Comparison of ENCODE assay signal across 22 mouse cellular contexts in the genomic region with DNA sequence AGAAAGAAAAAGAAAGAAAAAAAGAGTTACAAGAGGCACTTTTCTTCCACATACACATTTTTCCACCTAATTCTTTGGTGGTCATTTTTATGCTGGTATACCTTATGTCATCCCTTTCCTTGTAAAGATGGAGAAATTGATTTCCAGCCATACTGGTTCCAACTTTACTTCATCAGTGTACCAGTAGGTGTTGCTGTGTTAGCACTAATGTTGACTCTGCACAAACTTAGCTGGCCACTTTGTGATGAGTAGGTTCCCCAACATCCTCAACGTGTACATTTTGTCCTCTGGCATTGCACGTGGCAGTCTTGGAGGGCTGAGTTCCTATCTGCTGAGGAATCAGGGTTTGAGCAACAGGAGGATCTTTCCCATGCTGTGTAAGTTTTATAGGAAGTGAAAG.
DNase-seq lines count a peak whose midpoint lies in the region; ATAC-seq and TF ChIP-seq lines count a peak whose summit lies in the region.
"Had no signal": no experiment of that assay in that cellular context is flagged by ENCODE, and none has a peak within 500 bp of the region (broad histone marks: within the 10 kb centered on the region; RNA-seq: fewer than 3 reads in every experiment).

No protein-coding gene starts in this region.

- H3K9me3 ChIP-seq in hindbrain, postnatal 0 days (ENCODE audit: low read length): no peaks in the 10 kb centered on the region
- H3K9me3 ChIP-seq in hindbrain, embryonic 16.5 days (ENCODE audit: control insufficient read depth, low read length): no peaks in the 10 kb centered on the region
- H3K9me3 ChIP-seq in lung, embryonic 14.5 days (ENCODE audit: low read depth, low read length): no peaks in the 10 kb centered on the region
- H3K9me3 ChIP-seq: G1E; hindbrain, embryonic 12.5 days; kidney, embryonic 15.5 days; limb, embryonic 10.5 days; liver, embryonic 13.5 days had no signal

- DNase-seq in hindbrain, postnatal 0 days (ENCODE audit: low spot score): peak; percentile 18
- peak; percentile 17 for DNase-seq in lung, embryonic 14.5 days
- no peak for DNase-seq in lung, adult 2 months
- DNase-seq in 416B (ENCODE audit: low read depth) (peak; percentile 64), A20 (ENCODE audit: low read depth, low spot score) (peak; percentile 13)
- DNase-seq in yolk sac, embryonic 10.5 days (ENCODE audit: low spot score): no peak
- DNase-seq in heart, adult 8-10 months (ENCODE audit: low spot score): no peak
- DNase-seq: adrenal gland, postnatal 14 days; cerebellum, adult 11 months; cerebellum, postnatal 10 days; embryo, embryonic 11 days; gastrocnemius, postnatal 10 days; liver, embryonic 13.5 days; lung, postnatal 14 days; right cerebral cortex, adult 18-20 months; thymus, postnatal 36 days had no signal

- no peaks in the 10 kb centered on the region for H3K27me3 ChIP-seq in hindbrain, postnatal 0 days (ENCODE audit: insufficient read depth, low read length)
- H3K27me3 ChIP-seq in hindbrain, embryonic 16.5 days (replicated peaks; ENCODE audit: control insufficient read depth, insufficient read depth, low read length): no peaks in the 10 kb centered on the region
- H3K27me3 ChIP-seq in lung, embryonic 14.5 days (ENCODE audit: insufficient read depth, low read length): no peaks in the 10 kb centered on the region
- H3K27me3 ChIP-seq: hindbrain, embryonic 12.5 days; kidney, embryonic 15.5 days; liver, embryonic 13.5 days had no signal

- WGBS in hindbrain, postnatal 0 days: 31% methylated on average over 2 of the region's 2 CpGs
- WGBS in hindbrain, embryonic 16.5 days: 56% methylated on average over 2 of the region's 2 CpGs
- 12% methylated on average over 2 of the region's 2 CpGs for WGBS in lung, embryonic 14.5 days
- 23% methylated on average over 2 of the region's 2 CpGs for WGBS in lung, adult 2 months

- no peaks in the 10 kb centered on the region for H3K4me1 ChIP-seq in hindbrain, postnatal 0 days (ENCODE audit: insufficient read depth, low read length)
- H3K4me1 ChIP-seq in hindbrain, embryonic 16.5 days (ENCODE audit: control insufficient read depth, insufficient read depth, low read depth, low read length): no peaks in the 10 kb centered on the region
- no peaks in the 10 kb centered on the region for H3K4me1 ChIP-seq in lung, embryonic 14.5 days (ENCODE audit: insufficient read depth)
- no peaks in the 10 kb centered on the region for H3K4me1 ChIP-seq in lung, adult 2 months (ENCODE audit: control insufficient read depth, insufficient read depth, low read length)
- H3K4me1 ChIP-seq: hindbrain, embryonic 12.5 days; kidney, embryonic 15.5 days; limb, embryonic 10.5 days; liver, embryonic 13.5 days had no signal

- no peaks in the 10 kb centered on the region for H3K36me3 ChIP-seq in hindbrain, postnatal 0 days (ENCODE audit: insufficient read depth, low read length)
- no peaks in the 10 kb centered on the region for H3K36me3 ChIP-seq in hindbrain, embryonic 16.5 days (ENCODE audit: control insufficient read depth, insufficient read depth, low read length)
- H3K36me3 ChIP-seq in lung, embryonic 14.5 days (ENCODE audit: insufficient read depth): no peaks in the 10 kb centered on the region
- H3K36me3 ChIP-seq: G1E; hindbrain, embryonic 12.5 days; kidney, embryonic 15.5 days; limb, embryonic 10.5 days; liver, embryonic 13.5 days had no signal

- TF ChIP-seq POLR2A in lung, adult 2 months (IDR thresholded peaks at IDR 0.05; ENCODE audit: borderline replicate concordance, extremely low read depth, low read depth, low read length): no peak

- no peak overlapping the region for H3K4me2 ChIP-seq in hindbrain, postnatal 0 days (ENCODE audit: low read depth, low read length)
- no peak overlapping the region for H3K4me2 ChIP-seq in hindbrain, embryonic 16.5 days (ENCODE audit: low read length)
- H3K4me2 ChIP-seq in lung, embryonic 14.5 days: no peak overlapping the region
- H3K4me2 ChIP-seq: hindbrain, embryonic 12.5 days; kidney, embryonic 15.5 days; liver, embryonic 13.5 days had no signal

- peak; percentile 52 for TF ChIP-seq CTCF in hindbrain, postnatal 0 days (IDR thresholded peaks at IDR 0.05; ENCODE audit: low read depth)
- TF ChIP-seq CTCF in lung, embryonic 14.5 days (IDR thresholded peaks at IDR 0.05; ENCODE audit: low read depth): 0 out of 2 replicates have a peak, but pooled peaks have one; percentile 29
- TF ChIP-seq CTCF in lung, adult 2 months (IDR thresholded peaks at IDR 0.05; ENCODE audit: insufficient read depth, low read length): no peak

- no peak for ATAC-seq in hindbrain, postnatal 0 days
- no peak for ATAC-seq in hindbrain, embryonic 16.5 days
- no peak for ATAC-seq in lung, embryonic 14.5 days (ENCODE audit: insufficient read depth)
- ATAC-seq: CD4-positive, CD25-positive, alpha-beta regulatory T cell, adult 4 months had no signal

- H3K4me3 ChIP-seq in hindbrain, postnatal 0 days (ENCODE audit: low read length): no peak overlapping the region
- H3K4me3 ChIP-seq in hindbrain, embryonic 16.5 days (ENCODE audit: low read length): no peak overlapping the region
- H3K4me3 ChIP-seq in lung, embryonic 14.5 days (ENCODE audit: low read depth, low read length): no peak overlapping the region
- no peak overlapping the region for H3K4me3 ChIP-seq in lung, adult 2 months (replicated peaks; ENCODE audit: extremely low read depth, low read depth, low read length)
- H3K4me3 ChIP-seq: hindbrain, embryonic 12.5 days; kidney, embryonic 15.5 days; limb, embryonic 10.5 days; liver, embryonic 13.5 days had no signal

- H3K9ac ChIP-seq in hindbrain, postnatal 0 days (replicated peaks; ENCODE audit: low read length): no peak overlapping the region
- H3K9ac ChIP-seq in hindbrain, embryonic 16.5 days (ENCODE audit: low read depth, low read length): no peak overlapping the region
- no peak overlapping the region for H3K9ac ChIP-seq in lung, embryonic 14.5 days
- H3K9ac ChIP-seq: hindbrain, embryonic 12.5 days; kidney, embryonic 15.5 days; liver, embryonic 13.5 days had no signal

- H3K27ac ChIP-seq in hindbrain, postnatal 0 days: no peak overlapping the region
- H3K27ac ChIP-seq in hindbrain, embryonic 16.5 days (ENCODE audit: low read depth, low read length): no peak overlapping the region
- no peak overlapping the region for H3K27ac ChIP-seq in lung, embryonic 14.5 days (ENCODE audit: low read depth)
- H3K27ac ChIP-seq: hindbrain, embryonic 12.5 days; kidney, embryonic 15.5 days; limb, embryonic 10.5 days; liver, embryonic 13.5 days had no signal

Comparison
In these comparisons a context has a peak if more than half of its experiments do, and no peak if none do; other contexts are left out.
1. DNase-seq: peak in hindbrain, postnatal 0 days (single experiment), lung, embryonic 14.5 days (single experiment), 416B (single experiment) and A20 (single experiment); none in lung, adult 2 months (single experiment), yolk sac, embryonic 10.5 days (single experiment) and heart, adult 8-10 months (single experiment).